Mouse (Mus musculus): ENCODE data around the gene Dcbld2.

DNA sequence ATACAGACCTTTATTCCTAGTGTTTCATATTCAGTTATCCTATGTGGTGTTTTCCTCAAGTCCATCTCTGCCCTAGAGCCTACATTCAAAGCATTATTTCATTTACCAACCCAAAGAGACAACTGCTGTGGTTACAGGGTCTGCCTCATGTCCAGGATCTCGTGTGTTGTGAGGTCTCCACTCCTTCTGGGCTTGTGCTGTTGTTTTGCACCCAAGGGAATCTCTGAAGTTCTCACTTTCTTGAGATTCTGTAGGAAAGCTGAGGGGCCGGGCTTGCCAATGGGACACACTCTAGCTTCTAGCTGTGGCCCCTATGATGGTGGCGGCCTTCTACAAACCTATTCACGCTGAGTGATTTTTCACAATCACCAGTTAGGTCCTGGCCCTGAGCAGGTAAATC, 3.0 kb upstream of the Dcbld2 start:
- no peak for TF ChIP-seq POLR2A (IDR thresholded peaks at IDR 0.05; ENCODE audit: extremely low read depth, insufficient read depth, low read length)
- no peak for TF ChIP-seq CTCF (IDR thresholded peaks at IDR 0.05; ENCODE audit: low read depth, low read length)

Data from liver, adult 2 months (tissue).